Mouse (Mus musculus): ENCODE measurements around the gene Zpbp. TPM values are rescaled to one million over a fixed set of nuclear protein-coding genes. Genes with fewer than 3 reads are reported as not detected.

Zpbp gene
- polyA plus RNA-seq (2012; rRNA removed; ENCODE audit: low replicate concordance): 0.11 and 0.35 TPM in 2 replicates

DNA sequence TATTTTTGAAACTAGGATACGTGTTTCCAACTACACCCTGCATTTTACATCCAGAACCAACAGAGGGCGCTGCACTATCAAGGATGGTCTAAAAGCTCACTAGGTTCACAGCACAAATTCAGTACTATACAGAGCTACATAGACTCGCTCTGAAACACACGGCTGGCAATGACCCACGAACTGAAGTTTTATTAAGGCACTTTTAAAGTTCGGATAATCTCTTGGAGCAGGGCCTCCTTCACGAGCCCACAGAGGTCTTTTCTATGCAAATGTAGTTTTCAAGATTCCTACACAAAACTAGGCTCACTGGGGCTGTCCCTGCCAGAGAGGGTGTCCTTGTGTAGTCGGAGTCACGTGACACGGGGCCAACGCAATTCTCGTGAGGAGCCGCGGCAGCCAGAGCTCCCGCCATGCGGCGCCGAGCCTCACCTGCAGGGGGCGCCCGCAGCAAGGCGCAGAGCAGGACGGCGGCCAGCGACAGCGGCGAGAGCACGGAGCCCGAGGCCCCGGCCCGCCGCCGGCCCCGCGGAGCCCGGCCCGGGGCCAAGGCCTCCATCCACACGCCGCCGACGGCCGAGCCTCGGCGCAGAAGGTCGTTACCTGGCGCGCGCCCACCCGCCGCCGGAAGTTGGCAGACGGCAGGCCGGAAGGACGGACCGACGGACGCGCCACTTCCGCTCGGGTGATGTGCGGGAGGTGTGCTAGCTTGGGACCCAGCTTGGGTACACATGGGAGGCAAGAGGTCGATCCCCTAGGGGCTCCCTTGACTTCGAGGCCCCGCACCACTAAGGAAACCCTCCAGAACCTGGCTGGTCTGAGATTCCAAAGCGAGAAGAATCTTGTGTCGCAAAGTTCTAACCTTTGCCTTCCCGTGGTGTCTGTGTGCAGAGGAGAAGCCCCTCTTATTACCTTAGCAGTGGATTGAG is at the start of gene Zpbp, which contains the start of gene Spata48:
Gene Zpbp, minus strand, starts transcription at position 774 of the 926 bp plus-strand sequence.
Gene Spata48, plus strand, starts transcription at position 460 of the 926 bp plus-strand sequence.

Other genes starting within 250 kb of the Zpbp start
- gene Spata48, start 314 bp downstream of the Zpbp start, polyA plus RNA-seq (2012; rRNA removed; ENCODE audit: low replicate concordance): 0.78 and 0.98 TPM in 2 replicates
- gene 4930512M02Rik, start 165.4 kb upstream of the Zpbp start, polyA plus RNA-seq (2012; rRNA removed; ENCODE audit: low replicate concordance): not detected in 2 replicates
- 60.3 and 264 TPM in 2 replicates for gene Ikzf1, start 222.6 kb upstream of the Zpbp start, polyA plus RNA-seq (2012; rRNA removed; ENCODE audit: low replicate concordance)

Data from mammary gland, adult 2 months (tissue).